Comparison of ENCODE assay signal across 10 mouse cellular contexts in the genomic region with DNA sequence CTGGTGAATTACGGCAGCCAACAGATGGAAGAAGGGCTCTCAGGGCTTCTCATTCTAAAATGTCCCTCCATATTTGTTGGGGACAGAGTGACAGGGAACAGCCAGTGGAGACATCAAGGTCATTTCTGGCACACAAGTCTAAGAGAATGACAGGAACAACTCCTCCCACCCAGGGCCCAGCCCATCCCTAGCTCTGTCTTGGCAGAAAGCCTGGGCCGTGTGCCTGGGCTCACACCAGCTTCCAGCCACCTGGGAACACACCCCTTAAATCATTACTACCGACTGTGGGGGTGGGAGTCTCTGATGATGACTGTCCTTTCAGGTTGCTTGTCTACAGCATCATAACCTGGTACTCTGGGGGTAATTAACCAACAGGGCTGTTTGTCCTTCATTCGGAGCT. TPM values are rescaled to one million over a fixed set of nuclear protein-coding genes. Genes with fewer than 3 reads are reported as not detected.
DNase-seq lines count a peak whose midpoint lies in the region; ATAC-seq lines count a peak whose summit lies in the region.
"Had no signal": no experiment of that assay in that cellular context is flagged by ENCODE, and none has a peak within 500 bp of the region (broad histone marks: within the 10 kb centered on the region; RNA-seq: fewer than 3 reads in every experiment).

No protein-coding gene starts in this region.

- intact Hi-C loops in left cerebral cortex, postnatal 14 days (cut with DNase I) = no loop called here

- no peaks in the 10 kb centered on the region for H3K4me1 ChIP-seq in lung, embryonic 16.5 days (replicated peaks; ENCODE audit: control insufficient read depth, insufficient read depth, low read length)
- peaks cover 26% of the 10 kb centered on the region for H3K4me1 ChIP-seq in heart, embryonic 16.5 days (ENCODE audit: control insufficient read depth, insufficient read depth, low read length)

- no peak overlapping the region for H3K4me3 ChIP-seq in lung, embryonic 16.5 days (ENCODE audit: low read length)
- no peak overlapping the region for H3K4me3 ChIP-seq in heart, embryonic 16.5 days (ENCODE audit: low read length)
- H3K4me3 ChIP-seq: liver, embryonic 12.5 days had no signal

- H3K9ac ChIP-seq in lung, embryonic 16.5 days (ENCODE audit: low read length) = no peak overlapping the region
- H3K9ac ChIP-seq in heart, embryonic 16.5 days (ENCODE audit: low read length) = no peak overlapping the region
- H3K9ac ChIP-seq: liver, embryonic 12.5 days had no signal

- WGBS in lung, embryonic 16.5 days = 45% methylated on average over 4 of the region's 4 CpGs
- WGBS in heart, embryonic 16.5 days = 41% methylated on average over 4 of the region's 4 CpGs

- no peaks in the 10 kb centered on the region for H3K36me3 ChIP-seq in lung, embryonic 16.5 days (ENCODE audit: control insufficient read depth, insufficient read depth, low read length)
- no peaks in the 10 kb centered on the region for H3K36me3 ChIP-seq in heart, embryonic 16.5 days (ENCODE audit: control insufficient read depth, insufficient read depth)
- H3K36me3 ChIP-seq: liver, embryonic 12.5 days had no signal

- no peak overlapping the region for H3K4me2 ChIP-seq in lung, embryonic 16.5 days (ENCODE audit: low read depth, low read length)
- H3K4me2 ChIP-seq in heart, embryonic 16.5 days (ENCODE audit: low read depth, low read length) = no peak overlapping the region
- H3K4me2 ChIP-seq: liver, embryonic 12.5 days had no signal

- no peak overlapping the region for H3K27ac ChIP-seq in lung, embryonic 16.5 days (ENCODE audit: low read length)
- H3K27ac ChIP-seq in heart, embryonic 16.5 days (ENCODE audit: low read length) = peak overlapping the region; percentile 70
- H3K27ac ChIP-seq: liver, embryonic 12.5 days had no signal

- H3K27me3 ChIP-seq in lung, embryonic 16.5 days (ENCODE audit: control insufficient read depth, insufficient read depth, low read depth, low read length) = no peaks in the 10 kb centered on the region
- no peaks in the 10 kb centered on the region for H3K27me3 ChIP-seq in heart, embryonic 16.5 days (ENCODE audit: control insufficient read depth, insufficient read depth, low read length)
- H3K27me3 ChIP-seq: liver, embryonic 12.5 days had no signal

- peak; percentile 23 for DNase-seq in gastrocnemius, adult 18-20 months (ENCODE audit: low spot score)
- no peak for DNase-seq in gastrocnemius, postnatal 4 days (ENCODE audit: low spot score in 2 of 2)
- DNase-seq in lung, postnatal 25 days (ENCODE audit: low spot score) = no peak
- no peak for DNase-seq in left cerebral cortex, postnatal 14 days (ENCODE audit: low spot score in 2 of 2)
- DNase-seq in frontal cortex, postnatal 10 days (ENCODE audit: low spot score in 2 of 2) = no peak
- DNase-seq: cerebellum, adult 11 months had no signal

- H3K9me3 ChIP-seq in lung, embryonic 16.5 days (ENCODE audit: control insufficient read depth, low read length) = no peaks in the 10 kb centered on the region
- H3K9me3 ChIP-seq in heart, embryonic 16.5 days (replicated peaks; ENCODE audit: control insufficient read depth, low read length) = no peaks in the 10 kb centered on the region
- H3K9me3 ChIP-seq: liver, embryonic 12.5 days had no signal

- peak; percentile 39; the same call in 1 of the 2 replicates for ATAC-seq in lung, embryonic 16.5 days (ENCODE audit: low read depth)
- ATAC-seq in heart, embryonic 16.5 days (replicated peaks; ENCODE audit: extremely low read depth, insufficient read depth, low FRiP score) = peak; percentile 83
- peak; percentile 32; the same call in 1 of the 2 replicates for ATAC-seq in megakaryocyte progenitor cell, adult 5-6 weeks (replicated peaks; ENCODE audit: poor library complexity)
- ATAC-seq: liver, embryonic 12.5 days had no signal

RNA-seq across cellular contexts. Expression of gene Zmiz1, which starts 53.8 kb away (rescaled TPM):
- 10 to 100 TPM; 26.6 to 28.6 TPM for total RNA-seq in gastrocnemius, adult 18-20 months (2021)
- 10 to 100 TPM; 53.8 to 55.2 TPM for total RNA-seq in gastrocnemius, postnatal 4 days (2021)
- polyA plus RNA-seq in lung, embryonic 16.5 days (2015; fragmentation: Nextera tagmentation; extraction: Ambion mirVana) = 20.4 and 22.4 TPM in 2 replicates
- polyA plus RNA-seq in heart, embryonic 16.5 days (2015; fragmentation: Nextera tagmentation; extraction: Ambion mirVana) = 20.6 and 22.6 TPM in 2 replicates
- total RNA-seq in megakaryocyte progenitor cell, adult 5-6 weeks (2015) = 70.0 and 79.1 TPM in 2 replicates
- total RNA-seq in megakaryocyte progenitor cell, adult 5-6 weeks (2017) = 8.2 and 9.3 TPM in 2 replicates
- total RNA-seq in left cerebral cortex, postnatal 14 days (2021) = 10 to 100 TPM; 86.2 to 98.9 TPM

Comparison
In these comparisons a context has a peak if more than half of its experiments do, and no peak if none do; other contexts are left out.
1. ATAC-seq: peak in every context shown above with its lines; median percentile 83 in heart, embryonic 16.5 days; 39 in lung, embryonic 16.5 days; 32 in megakaryocyte progenitor cell, adult 5-6 weeks.